Mouse (Mus musculus): ENCODE measurements around the gene Orm3. TPM values are rescaled to one million over a fixed set of nuclear protein-coding genes. Genes with fewer than 3 reads are reported as not detected.
A peak's percentile ranks its signal among the peaks of the same experiment; 100 is the strongest.

Gene Orm3
- polyA plus RNA-seq (2012; fragmentation: generic; extraction: Trizol): 0.07 TPM

DNA sequence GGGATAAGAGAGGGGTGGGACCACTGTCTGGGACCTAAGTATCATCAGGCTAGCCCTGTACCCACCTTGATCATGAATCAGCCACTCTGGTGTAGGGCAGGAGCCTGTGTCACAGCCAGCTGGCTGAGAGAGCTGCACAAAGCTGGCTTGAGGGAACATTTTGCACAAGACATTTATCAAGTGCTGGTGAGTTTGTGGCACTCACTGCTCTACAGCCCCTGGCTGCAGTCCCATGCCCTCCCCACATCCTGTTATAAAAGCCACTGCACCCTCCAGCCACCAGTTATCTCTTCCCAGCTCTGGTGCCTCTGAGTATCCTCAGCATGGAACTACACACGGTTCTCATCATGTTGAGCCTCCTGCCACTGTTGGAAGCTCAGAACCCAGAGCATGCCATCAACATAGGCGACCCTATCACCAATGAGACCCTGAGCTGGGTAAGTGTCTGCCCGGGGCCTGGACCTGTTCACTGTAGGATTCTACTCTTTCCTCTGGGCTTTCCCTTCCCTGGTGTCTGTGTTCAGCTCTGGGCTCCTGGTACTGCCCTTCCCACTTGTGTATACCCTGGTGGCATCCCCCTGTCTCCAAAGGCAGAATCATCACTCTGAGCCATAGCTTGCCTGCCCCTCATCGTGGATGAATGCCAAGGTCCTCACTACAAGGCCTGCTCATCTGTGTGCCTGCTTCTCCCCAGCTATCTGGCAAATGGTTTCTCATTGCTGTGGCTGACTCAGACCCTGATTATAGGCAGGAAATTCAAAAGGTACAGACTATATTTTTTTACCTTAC is at the start of gene Orm3:
Gene Orm3 (plus strand): TSS at position 286 of the 789 bp plus-strand sequence.
- no peak for TF ChIP-seq MAX (IDR thresholded peaks at IDR 0.05; ENCODE audit: low read depth)
- Histone ChIP-seq H3K4me3 (no peak within 1 kb of the TSS), H3K36me3 (ENCODE audit: control insufficient read depth, insufficient read depth) (no peaks in the 10 kb centered on the region), H3K27me3 (ENCODE audit: control insufficient read depth, insufficient read depth, insufficient read length) (no peaks in the 10 kb centered on the region), H3ac (ENCODE audit: control insufficient read depth, insufficient read length) (no peak within 1 kb of the TSS), H3K79me2 (ENCODE audit: control insufficient read depth, insufficient read depth) (no peaks in the 10 kb centered on the region), H3K4me2 (ENCODE audit: low read depth) (peak within 1 kb of the TSS; percentile 13)

DNA sequence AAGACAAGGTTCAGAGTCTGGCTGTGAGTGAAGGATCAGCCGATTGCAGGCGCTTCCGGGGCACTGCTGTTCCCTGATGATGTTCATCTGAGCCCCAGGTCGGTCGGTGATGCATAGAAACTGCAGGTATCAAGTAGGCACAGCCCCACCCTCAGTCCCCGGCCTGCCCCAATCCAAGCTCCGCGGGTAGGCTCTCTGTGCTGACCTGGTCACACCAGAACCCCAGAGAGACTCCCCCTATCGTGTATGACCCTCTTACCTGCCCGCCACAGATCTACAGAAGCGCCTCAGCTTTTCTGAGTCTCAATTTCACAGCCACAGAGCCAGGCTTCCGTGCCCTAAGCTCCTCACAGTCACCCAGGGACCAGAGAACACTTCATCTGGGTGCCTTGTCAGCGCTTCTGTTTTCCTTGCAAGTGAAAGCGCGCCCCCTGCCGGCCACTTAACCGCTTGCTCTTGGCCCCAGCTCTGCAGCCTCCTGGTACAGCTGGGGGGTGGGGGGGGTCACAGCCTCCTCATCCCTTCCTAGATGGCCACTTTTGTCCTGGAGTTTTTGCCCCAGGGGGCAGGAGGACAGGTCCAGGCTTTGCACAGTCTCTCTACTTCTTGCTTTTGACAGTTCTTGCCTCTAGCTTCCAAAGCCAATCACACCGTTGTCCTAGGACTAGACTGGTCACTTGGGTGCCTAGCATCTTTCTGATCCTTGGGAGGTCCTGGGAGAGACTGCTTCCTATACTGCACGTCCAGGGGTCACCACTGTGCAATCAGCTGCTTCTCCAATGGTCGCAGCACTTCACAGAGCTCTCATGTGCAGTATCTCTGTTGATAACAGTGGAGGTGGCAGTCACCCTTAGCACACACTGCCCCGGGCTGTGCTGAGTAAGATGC is 48.5 kb upstream of the Orm3 start:
- H3K4me2 ChIP-seq (ENCODE audit: low read depth): no peak overlapping the region
- no peak overlapping the region for H3ac ChIP-seq (ENCODE audit: control insufficient read depth, insufficient read length)
- no peaks in the 10 kb centered on the region for H3K79me2 ChIP-seq (ENCODE audit: control insufficient read depth, insufficient read depth)
- TF ChIP-seq SRF (IDR thresholded peaks at IDR 0.05; ENCODE audit: control insufficient read depth, insufficient read length, low read depth) (no peak), POLR2AphosphoS2 (IDR thresholded peaks at IDR 0.05; ENCODE audit: insufficient read length, low read depth) (no peak), TCF3 (IDR thresholded peaks at IDR 0.05; ENCODE audit: insufficient read length, low read depth) (no peak), E2F4 (IDR thresholded peaks at IDR 0.05; ENCODE audit: insufficient read depth) (no peak), MAX (IDR thresholded peaks at IDR 0.05; ENCODE audit: low read depth) (no peak), REST (IDR thresholded peaks at IDR 0.05; ENCODE audit: insufficient read depth, insufficient read length) (no peak), MYOD1 (IDR thresholded peaks at IDR 0.05; ENCODE audit: control insufficient read depth in 1 of 3, insufficient read length in 2 of 3, low read depth in 2 of 3) (no peak), POLR2A (IDR thresholded peaks at IDR 0.05; ENCODE audit: insufficient read length, low read depth) (no peak), USF1 (IDR thresholded peaks at IDR 0.05; ENCODE audit: low read depth) (no peak), TCF12 (IDR thresholded peaks at IDR 0.05; ENCODE audit: insufficient read depth, poor library complexity, severe bottlenecking) (no peak), CEBPB (IDR thresholded peaks at IDR 0.05; ENCODE audit: insufficient read depth, poor library complexity, severe bottlenecking) (no peak), MYOG (IDR thresholded peaks at IDR 0.05; ENCODE audit: control insufficient read depth in 1 of 3, insufficient read depth in 1 of 3, insufficient read length in 2 of 3, low read depth in 2 of 3) (no peak)
- H3K36me3 ChIP-seq (ENCODE audit: control insufficient read depth, insufficient read depth): no peaks in the 10 kb centered on the region
- peaks cover 26% of the 10 kb centered on the region for H3K27me3 ChIP-seq (ENCODE audit: control insufficient read depth, insufficient read depth, insufficient read length)
- H3K4me3 ChIP-seq: no peak overlapping the region

DNA sequence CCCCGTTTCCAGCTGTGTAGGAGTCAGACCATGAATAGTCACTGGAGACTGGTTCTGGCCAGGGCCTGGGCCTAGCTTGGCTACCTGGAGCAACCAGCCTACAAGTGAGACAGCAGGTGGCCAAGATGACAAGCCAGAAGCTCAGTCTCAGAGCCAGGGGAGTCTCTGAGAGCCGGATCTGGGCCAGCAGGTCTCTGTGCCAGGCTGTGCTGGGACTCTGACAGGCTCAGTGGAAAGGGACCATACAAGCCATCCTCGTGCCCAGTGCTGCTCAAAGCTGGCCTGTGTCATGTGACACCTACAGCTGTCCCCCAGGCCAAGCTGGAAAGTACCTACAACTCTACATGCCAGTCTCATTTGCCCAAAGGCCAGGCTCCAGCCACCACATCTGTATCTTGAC is 47.6 kb upstream of the Orm3 start:
- Histone ChIP-seq H3K27me3 (ENCODE audit: control insufficient read depth, insufficient read depth, insufficient read length) (peaks cover 33% of the 10 kb centered on the region), H3K4me3 (no peak overlapping the region), H3K79me2 (ENCODE audit: control insufficient read depth, insufficient read depth) (no peaks in the 10 kb centered on the region), H3ac (ENCODE audit: control insufficient read depth, insufficient read length) (no peak overlapping the region), H3K36me3 (ENCODE audit: control insufficient read depth, insufficient read depth) (no peaks in the 10 kb centered on the region), H3K4me2 (ENCODE audit: low read depth) (no peak overlapping the region)
- no peak for TF ChIP-seq MYOD1 (IDR thresholded peaks at IDR 0.05; ENCODE audit: control insufficient read depth in 1 of 3, insufficient read length in 2 of 3, low read depth in 2 of 3)
- no peak for TF ChIP-seq MAX (IDR thresholded peaks at IDR 0.05; ENCODE audit: low read depth)
- no peak for TF ChIP-seq MYOG (IDR thresholded peaks at IDR 0.05; ENCODE audit: control insufficient read depth in 1 of 3, insufficient read depth in 1 of 3, insufficient read length in 2 of 3, low read depth in 2 of 3)
- TF ChIP-seq USF1 (IDR thresholded peaks at IDR 0.05; ENCODE audit: low read depth): no peak
- TF ChIP-seq TCF12 (IDR thresholded peaks at IDR 0.05; ENCODE audit: insufficient read depth, poor library complexity, severe bottlenecking): no peak
- no peak for TF ChIP-seq POLR2A (IDR thresholded peaks at IDR 0.05; ENCODE audit: insufficient read length, low read depth)
- TF ChIP-seq SRF (IDR thresholded peaks at IDR 0.05; ENCODE audit: control insufficient read depth, insufficient read length, low read depth): no peak
- no peak for TF ChIP-seq TCF3 (IDR thresholded peaks at IDR 0.05; ENCODE audit: insufficient read length, low read depth)
- no peak for TF ChIP-seq E2F4 (IDR thresholded peaks at IDR 0.05; ENCODE audit: insufficient read depth)
- TF ChIP-seq CEBPB (IDR thresholded peaks at IDR 0.05; ENCODE audit: insufficient read depth, poor library complexity, severe bottlenecking): no peak

DNA sequence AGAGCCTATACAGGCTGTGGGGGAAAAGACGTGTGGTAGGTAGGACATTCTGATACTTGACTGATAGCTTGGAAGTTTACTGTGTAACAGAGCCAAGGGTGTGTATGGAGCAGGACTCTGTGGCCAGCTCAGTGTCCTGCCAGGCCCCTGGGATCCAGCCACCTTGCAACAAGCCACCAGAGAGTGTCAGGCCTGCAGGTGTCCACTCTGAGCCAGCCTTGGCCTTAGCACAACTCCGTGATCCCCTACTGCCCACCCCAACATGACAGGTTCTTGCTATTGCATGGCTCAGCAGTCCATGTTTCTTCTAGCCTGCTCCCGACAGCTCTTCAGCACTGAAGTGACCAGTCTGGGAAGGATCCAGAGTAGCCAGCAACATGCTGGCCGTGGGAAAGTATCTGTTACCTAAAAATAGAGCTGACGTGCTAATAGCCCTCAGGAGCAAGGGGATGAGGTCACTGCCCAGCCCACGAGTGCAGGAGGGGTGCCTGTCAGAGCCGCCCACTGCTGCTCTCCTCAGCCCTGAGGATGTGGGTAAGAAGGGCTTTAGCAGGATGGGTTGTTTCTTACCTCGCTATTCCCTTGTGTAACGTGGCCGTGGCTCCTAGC is 45.6 kb upstream of the Orm3 start:
- Histone ChIP-seq H3ac (ENCODE audit: control insufficient read depth, insufficient read length) (no peak overlapping the region), H3K36me3 (ENCODE audit: control insufficient read depth, insufficient read depth) (no peaks in the 10 kb centered on the region)

More for the DNA sequence above, 45.6 kb upstream of the Orm3 start:
- Histone ChIP-seq H3K4me3 (no peak overlapping the region), H3K4me2 (ENCODE audit: low read depth) (peak overlapping the region; percentile 53), H3K79me2 (ENCODE audit: control insufficient read depth, insufficient read depth) (no peaks in the 10 kb centered on the region), H3K27me3 (ENCODE audit: control insufficient read depth, insufficient read depth, insufficient read length) (peaks cover 20% of the 10 kb centered on the region)
- TF ChIP-seq E2F4 (IDR thresholded peaks at IDR 0.05; ENCODE audit: insufficient read depth) (no peak), MYOG (IDR thresholded peaks at IDR 0.05; ENCODE audit: control insufficient read depth in 1 of 3, insufficient read depth in 1 of 3, insufficient read length in 2 of 3, low read depth in 2 of 3) (peak in 1 of 3 experiments; percentile 1), MAX (IDR thresholded peaks at IDR 0.05; ENCODE audit: low read depth) (no peak), MYOD1 (IDR thresholded peaks at IDR 0.05; ENCODE audit: control insufficient read depth in 1 of 3, insufficient read length in 2 of 3, low read depth in 2 of 3) (peak in 1 of 3 experiments; percentile 23), TCF12 (IDR thresholded peaks at IDR 0.05; ENCODE audit: insufficient read depth, poor library complexity, severe bottlenecking) (no peak), TCF3 (IDR thresholded peaks at IDR 0.05; ENCODE audit: insufficient read length, low read depth) (no peak), CEBPB (IDR thresholded peaks at IDR 0.05; ENCODE audit: insufficient read depth, poor library complexity, severe bottlenecking) (no peak), POLR2A (IDR thresholded peaks at IDR 0.05; ENCODE audit: insufficient read length, low read depth) (no peak), USF1 (IDR thresholded peaks at IDR 0.05; ENCODE audit: low read depth) (no peak), POLR2AphosphoS2 (IDR thresholded peaks at IDR 0.05; ENCODE audit: insufficient read length, low read depth) (no peak), SRF (IDR thresholded peaks at IDR 0.05; ENCODE audit: control insufficient read depth, insufficient read length, low read depth) (no peak), REST (IDR thresholded peaks at IDR 0.05; ENCODE audit: insufficient read depth, insufficient read length) (no peak)
